Mouse (Mus musculus): ENCODE data around the gene Zfp575. TPM values are rescaled to one million over a fixed set of nuclear protein-coding genes. Genes with fewer than 3 reads are reported as not detected.
A peak's percentile ranks its signal among the peaks of the same experiment; 100 is the strongest.

The Zfp575 gene
- polyA plus RNA-seq, 1 experiment, result 0.44 TPM

GRCm38 (mm10) chr7:24605561-24605960, 18.1 kb upstream of the Zfp575 start:
- DNase-seq (ENCODE audit: low spot score), result no peak

GRCm38 (mm10) chr7:24600941-24601597, 13.6 kb upstream of the Zfp575 start:
- DNase-seq (ENCODE audit: low spot score), result peak; percentile 89

- no peak for DNase-seq (ENCODE audit: low spot score)
Measured at GRCm38 (mm10) chr7:24599211-24600067, 12.0 kb upstream of the Zfp575 start.

GRCm38 (mm10) chr7:24598121-24598520, 10.7 kb upstream of the Zfp575 start:
- DNase-seq (ENCODE audit: low spot score), result no peak

GRCm38 (mm10) chr7:24595464-24595863, 8.0 kb upstream of the Zfp575 start:
- DNase-seq (ENCODE audit: low spot score), result no peak

- DNase-seq (ENCODE audit: low spot score), result no peak
Measured at GRCm38 (mm10) chr7:24594309-24594803, 6.9 kb upstream of the Zfp575 start.

GRCm38 (mm10) chr7:24593621-24594308, 6.3 kb upstream of the Zfp575 start:
- peak; percentile 77 for DNase-seq (ENCODE audit: low spot score)

GRCm38 (mm10) chr7:24592781-24593180, 5.3 kb upstream of the Zfp575 start:
- no peak for DNase-seq (ENCODE audit: low spot score)

GRCm38 (mm10) chr7:24592163-24592562, 4.7 kb upstream of the Zfp575 start:
- no peak for DNase-seq (ENCODE audit: low spot score)

- no peak for DNase-seq (ENCODE audit: low spot score)
Measured at GRCm38 (mm10) chr7:24591735-24592134, 4.3 kb upstream of the Zfp575 start.

GRCm38 (mm10) chr7:24588336-24588735, 895 bp upstream of the Zfp575 start:
- no peak for DNase-seq (ENCODE audit: low spot score)

- no peak for DNase-seq (ENCODE audit: low spot score)
Measured at GRCm38 (mm10) chr7:24586828-24587227, 613 bp downstream of the Zfp575 start.

GRCm38 (mm10) chr7:24585995-24586394, 1.4 kb downstream of the Zfp575 start:
- DNase-seq (ENCODE audit: low spot score), result no peak

- DNase-seq (ENCODE audit: low spot score), result no peak
Measured at GRCm38 (mm10) chr7:24584876-24585275, 2.6 kb downstream of the Zfp575 start.

- no peak for DNase-seq (ENCODE audit: low spot score)
Measured at GRCm38 (mm10) chr7:24577811-24578210, 9.6 kb downstream of the Zfp575 start.

GRCm38 (mm10) chr7:24574224-24574796, 13.1 kb downstream of the Zfp575 start:
- no peak for DNase-seq (ENCODE audit: low spot score)

GRCm38 (mm10) chr7:24572455-24572854, 15.0 kb downstream of the Zfp575 start:
- no peak for DNase-seq (ENCODE audit: low spot score)

- no peak for DNase-seq (ENCODE audit: low spot score)
Measured at GRCm38 (mm10) chr7:24571071-24571470, 16.4 kb downstream of the Zfp575 start.

GRCm38 (mm10) chr7:24568512-24568911, 18.9 kb downstream of the Zfp575 start:
- no peak for DNase-seq (ENCODE audit: low spot score)

- no peak for DNase-seq (ENCODE audit: low spot score)
Measured at GRCm38 (mm10) chr7:24566206-24566605, 21.2 kb downstream of the Zfp575 start.

- DNase-seq (ENCODE audit: low spot score), result no peak
Measured at GRCm38 (mm10) chr7:24565627-24566026, 21.8 kb downstream of the Zfp575 start.

Data from urinary bladder, adult 2 months (tissue).